In the genomic region with DNA sequence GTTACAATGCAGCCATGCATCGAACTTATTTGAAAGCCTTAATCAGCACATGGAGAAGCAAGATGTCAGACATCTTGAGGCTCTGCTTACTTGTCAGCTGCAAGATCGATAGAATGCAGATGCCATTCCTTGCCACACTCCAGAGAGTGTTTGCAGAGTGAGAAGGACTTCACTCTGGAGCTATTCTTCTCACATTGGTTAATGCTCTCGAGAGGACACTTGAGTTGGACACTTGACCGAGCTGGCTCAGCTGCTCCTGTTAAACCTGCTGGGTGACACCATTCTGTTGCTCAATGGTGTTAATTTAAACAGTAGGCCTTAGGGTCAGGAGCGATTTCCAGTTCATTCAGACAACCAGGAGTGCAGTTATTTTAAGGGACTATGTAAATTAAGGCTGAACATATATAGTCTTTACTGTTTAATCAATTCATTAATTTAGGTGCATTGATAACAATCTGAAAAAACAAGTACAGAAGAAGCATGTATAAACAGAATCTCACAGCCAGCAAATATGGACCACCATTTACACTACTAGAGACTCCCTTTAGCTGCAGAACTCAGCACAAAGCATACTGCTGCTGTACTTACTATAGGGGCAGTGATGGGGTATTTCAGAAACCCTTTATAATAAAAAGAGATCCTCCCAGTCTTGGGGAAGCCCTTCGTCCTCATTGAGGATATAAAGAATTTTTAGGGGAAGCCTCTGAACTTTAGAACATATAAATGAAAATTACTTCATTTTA, we compare ENCODE assay signal across 18 mouse cellular contexts.
A peak's percentile ranks its signal among the peaks of the same experiment; 100 is the strongest.
DNase-seq lines count a peak whose midpoint lies in the region; ATAC-seq and TF ChIP-seq lines count a peak whose summit lies in the region.
"Had no signal": no experiment of that assay in that cellular context is flagged by ENCODE, and none has a peak within 500 bp of the region (broad histone marks: within the 10 kb centered on the region; RNA-seq: fewer than 3 reads in every experiment).

No protein-coding gene starts in this region.

- H3K4me3 ChIP-seq in neural tube, embryonic 13.5 days: no peak overlapping the region
- H3K4me3 ChIP-seq in intestine, postnatal 0 days (ENCODE audit: low read depth, low read length): no peak overlapping the region
- H3K4me3 ChIP-seq: erythroblast, embryonic 14.5 days; gastrocnemius, adult 2 months; hindbrain, embryonic 15.5 days had no signal

- no peaks in the 10 kb centered on the region for H3K27me3 ChIP-seq in neural tube, embryonic 13.5 days
- H3K27me3 ChIP-seq in intestine, postnatal 0 days (replicated peaks; ENCODE audit: control insufficient read depth, insufficient read depth, low read length): no peaks in the 10 kb centered on the region
- H3K27me3 ChIP-seq: hindbrain, embryonic 15.5 days had no signal

- no peaks in the 10 kb centered on the region for H3K9me3 ChIP-seq in neural tube, embryonic 13.5 days
- no peaks in the 10 kb centered on the region for H3K9me3 ChIP-seq in intestine, postnatal 0 days (ENCODE audit: control insufficient read depth)
- H3K9me3 ChIP-seq: G1E; hindbrain, embryonic 15.5 days had no signal

- peak; percentile 40; the same call in 1 of the 2 replicates for ATAC-seq in neural tube, embryonic 13.5 days (ENCODE audit: low read depth)
- no peak for ATAC-seq in intestine, postnatal 0 days
- ATAC-seq: CD4-positive, CD25-positive, alpha-beta regulatory T cell, adult 4 months; forebrain, embryonic 16.5 days had no signal

- H3K9ac ChIP-seq in neural tube, embryonic 13.5 days: no peak overlapping the region
- no peak overlapping the region for H3K9ac ChIP-seq in intestine, postnatal 0 days (ENCODE audit: low read depth, low read length)
- H3K9ac ChIP-seq: hindbrain, embryonic 15.5 days had no signal

- peaks cover 12% of the 10 kb centered on the region for H3K4me1 ChIP-seq in neural tube, embryonic 13.5 days (replicated peaks)
- no peaks in the 10 kb centered on the region for H3K4me1 ChIP-seq in intestine, postnatal 0 days (replicated peaks; ENCODE audit: control insufficient read depth, insufficient read depth, low read length)

- peak overlapping the region; percentile 28 for H3K27ac ChIP-seq in neural tube, embryonic 13.5 days (replicated peaks)
- H3K27ac ChIP-seq in intestine, postnatal 0 days (ENCODE audit: low read depth, low read length): no peak overlapping the region
- H3K27ac ChIP-seq: gastrocnemius, adult 2 months; hindbrain, embryonic 15.5 days had no signal

- H3K36me3 ChIP-seq in neural tube, embryonic 13.5 days: no peaks in the 10 kb centered on the region
- no peaks in the 10 kb centered on the region for H3K36me3 ChIP-seq in intestine, postnatal 0 days (ENCODE audit: control insufficient read depth, insufficient read depth)
- H3K36me3 ChIP-seq: G1E; hindbrain, embryonic 15.5 days had no signal

- peak; percentile 14 for DNase-seq in embryo, embryonic 10.5 days (ENCODE audit: low spot score)
- no peak for DNase-seq in embryo, embryonic 10 days (ENCODE audit: low spot score)
- DNase-seq in neural tube, embryonic 10.5 days (ENCODE audit: extremely low spot score, low spot score): no peak
- DNase-seq in lung, postnatal 4 days: peak; percentile 73 to 77
- no peak for DNase-seq in gastrocnemius, postnatal 10 days
- no peak for DNase-seq in testis, postnatal 10 days (ENCODE audit: low spot score)
- DNase-seq: gastrocnemius, adult 2 months; kidney, adult 2 months; kidney, postnatal 14 days; layer of hippocampus, adult 9-11 months; thymus, postnatal 4 days had no signal

- no peak for TF ChIP-seq CTCF in intestine, postnatal 0 days (IDR thresholded peaks at IDR 0.05; ENCODE audit: low read depth)

- 79% methylated on average over 6 of the region's 6 CpGs for WGBS in neural tube, embryonic 13.5 days
- 59% methylated on average over 6 of the region's 6 CpGs for WGBS in intestine, postnatal 0 days

- no peak overlapping the region for H3K4me2 ChIP-seq in neural tube, embryonic 13.5 days
- no peak overlapping the region for H3K4me2 ChIP-seq in intestine, postnatal 0 days (replicated peaks; ENCODE audit: low read depth)
- H3K4me2 ChIP-seq: hindbrain, embryonic 15.5 days had no signal

Comparison
In these comparisons a context has a peak if more than half of its experiments do, and no peak if none do; other contexts are left out.
1. DNase-seq: peak in embryo, embryonic 10.5 days (single experiment) and lung, postnatal 4 days (2 of 2); none in embryo, embryonic 10 days (single experiment), neural tube, embryonic 10.5 days (single experiment), gastrocnemius, postnatal 10 days (single experiment) and testis, postnatal 10 days (single experiment).